Comparison of ENCODE assay signal across 13 mouse cellular contexts in genomic region chr1:43223097-43223496, GRCm38 (mm10).
"Had no signal": no experiment of that assay in that cellular context is flagged by ENCODE, and none has a peak within 500 bp of the region (broad histone marks: within the 10 kb centered on the region; RNA-seq: fewer than 3 reads in every experiment).

No protein-coding gene starts in this region.

- H3K27ac ChIP-seq: limb, embryonic 12.5 days; liver, embryonic 14.5 days; midbrain, embryonic 10.5 days; midbrain, embryonic 15.5 days; stomach, postnatal 0 days had no signal

- H3K36me3 ChIP-seq: kidney, embryonic 15.5 days; limb, embryonic 12.5 days; midbrain, embryonic 10.5 days; midbrain, embryonic 15.5 days had no signal

- H3K27me3 ChIP-seq: kidney, embryonic 15.5 days; limb, embryonic 12.5 days; midbrain, embryonic 15.5 days had no signal

- H3K9ac ChIP-seq: kidney, embryonic 15.5 days; limb, embryonic 12.5 days; liver, embryonic 14.5 days; midbrain, embryonic 15.5 days had no signal

- H3K9me3 ChIP-seq: kidney, embryonic 15.5 days; limb, embryonic 12.5 days; midbrain, embryonic 10.5 days; midbrain, embryonic 15.5 days had no signal

- H3K4me2 ChIP-seq: kidney, embryonic 15.5 days; limb, embryonic 12.5 days; midbrain, embryonic 15.5 days had no signal

- H3K4me1 ChIP-seq: midbrain, embryonic 10.5 days; midbrain, embryonic 15.5 days had no signal

- ATAC-seq: lung, postnatal 0 days; midbrain, embryonic 15.5 days had no signal

- DNase-seq: kidney, adult 11 months; liver; lung, adult 2 months; lung, postnatal 4 days; right cerebral cortex, postnatal 25 days; thymus, postnatal 4 days had no signal

- H3K4me3 ChIP-seq: kidney, embryonic 15.5 days; limb, embryonic 12.5 days; midbrain, embryonic 10.5 days; midbrain, embryonic 15.5 days had no signal
